Mouse (Mus musculus) c-Kit-negative CD71-positive TER-119-positive erythroid progenitor cells, embryonic 14.5 days (primary cell): ENCODE results near the gene Mrtfb.
"Not testable (repeated sequence)": the region's sequence is repeated elsewhere in the genome, so short reads cannot be mapped to it uniquely, and the experiment has no call there.

ENCODE experiments used
- DNase-seq: peaks from one replicate; pipeline ENCODE4 v3.0.0-alpha.2; 2013; ENCODE audit warnings: low read depth, low spot score

The Mrtfb gene

GRCm38 (mm10) chr16:13276258-13276657, 20.0 kb downstream of the Mrtfb start:
- DNase-seq, result no peak

- no peak for DNase-seq
These were observed 20.6 kb downstream of the Mrtfb start for GRCm38 (mm10) chr16:13276709-13277399.

- not testable (repeated sequence) for DNase-seq
These were observed 30.1 kb downstream of the Mrtfb start for GRCm38 (mm10) chr16:13286425-13286824.

- no peak for DNase-seq
These were observed 41.6 kb downstream of the Mrtfb start for GRCm38 (mm10) chr16:13297860-13298259.

- no peak for DNase-seq
These were observed 42.7 kb downstream of the Mrtfb start for GRCm38 (mm10) chr16:13298991-13299390.

GRCm38 (mm10) chr16:13306065-13306695, 49.9 kb downstream of the Mrtfb start:
- no peak for DNase-seq

GRCm38 (mm10) chr16:13310096-13310683, 53.9 kb downstream of the Mrtfb start:
- no peak for DNase-seq

GRCm38 (mm10) chr16:13311374-13311773, 55.1 kb downstream of the Mrtfb start:
- no peak for DNase-seq

GRCm38 (mm10) chr16:13313096-13313719, 56.9 kb downstream of the Mrtfb start:
- no peak for DNase-seq

- DNase-seq, result no peak
These were observed 67.5 kb downstream of the Mrtfb start for GRCm38 (mm10) chr16:13323751-13324150.

- no peak for DNase-seq
These were observed 70.3 kb downstream of the Mrtfb start for GRCm38 (mm10) chr16:13326622-13327021.

- no peak for DNase-seq
These were observed 72.4 kb downstream of the Mrtfb start for GRCm38 (mm10) chr16:13328646-13329045.

- DNase-seq, result no peak
These were observed 73.4 kb downstream of the Mrtfb start for GRCm38 (mm10) chr16:13329640-13330039.

GRCm38 (mm10) chr16:13330221-13330659, 74.0 kb downstream of the Mrtfb start:
- no peak for DNase-seq

- DNase-seq, result no peak
These were observed 75.6 kb downstream of the Mrtfb start for GRCm38 (mm10) chr16:13331898-13332297.

GRCm38 (mm10) chr16:13332536-13332935, 76.3 kb downstream of the Mrtfb start:
- DNase-seq, result no peak

GRCm38 (mm10) chr16:13333781-13334341, 77.6 kb downstream of the Mrtfb start:
- DNase-seq, result no peak

GRCm38 (mm10) chr16:13336503-13337230, 80.4 kb downstream of the Mrtfb start:
- DNase-seq, result no peak

- DNase-seq, result no peak
These were observed 81.8 kb downstream of the Mrtfb start for GRCm38 (mm10) chr16:13338094-13338493.

- DNase-seq, result no peak
These were observed 83.2 kb downstream of the Mrtfb start for GRCm38 (mm10) chr16:13339433-13339832.

GRCm38 (mm10) chr16:13345822-13346221, 89.5 kb downstream of the Mrtfb start:
- not testable (repeated sequence) for DNase-seq
